Mouse (Mus musculus) lung, adult 2 months (tissue): ENCODE measurements around the gene Amigo1.

ENCODE experiments used
- CTCF ChIP-seq: fragments of 200-500 bp; IDR thresholded peaks from 2 replicates; pipeline ENCODE4 v1.5.1; 2011; ENCODE audit warnings: mild to moderate bottlenecking, low read length, control low read depth; ENCODE audit not compliant: insufficient read depth
- POLR2A ChIP-seq: fragments of 200-500 bp; IDR thresholded peaks from 2 replicates; pipeline ENCODE4 v1.6.1; 2011; ENCODE audit warnings: low read depth, mild to moderate bottlenecking, control low read depth, low read length, borderline replicate concordance; ENCODE audit errors: extremely low read depth

DNA sequence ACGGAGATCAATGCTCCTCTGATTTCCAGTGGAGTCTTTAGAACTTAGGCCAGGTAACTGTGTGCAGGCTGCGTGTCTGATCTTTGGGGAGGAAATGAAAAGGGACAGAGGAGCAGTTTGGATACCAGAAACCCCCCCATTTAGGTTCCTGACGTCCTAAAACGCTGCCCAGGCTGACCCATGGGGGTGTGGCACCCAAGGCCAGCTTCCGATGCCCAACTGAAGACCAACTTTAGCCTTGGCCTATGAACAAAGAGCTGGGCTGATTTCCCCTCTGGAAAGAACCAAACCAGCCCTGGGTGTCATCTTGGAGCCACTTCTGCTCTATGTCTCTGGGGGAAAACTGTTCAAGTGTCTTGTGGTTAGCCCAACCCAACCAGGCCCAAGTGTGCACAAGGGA lies 22.0 kb upstream of the Amigo1 start:
- TF ChIP-seq CTCF (no peak), POLR2A (no peak)
